Mouse (Mus musculus) embryonic facial prominence, embryonic 15.5 days (tissue): Measurements from ENCODE around the gene Eno3. TPM values are rescaled to one million over a fixed set of nuclear protein-coding genes. Genes with fewer than 3 reads are reported as not detected.

Source experiments
- ATAC-seq: fragments of 200-750 bp; cut with Nextera tagmentation; 2 replicates; pipeline ENCODE4 v1.8.0; 2017; ENCODE audit warnings: low read depth, moderate TSS enrichment; ENCODE audit not compliant: insufficient number of reproducible peaks, low FRiP score, low TSS enrichment
- H3K27ac ChIP-seq: fragments of 300-500 bp; sonication (generic); replicated peaks from 2 replicates; pipeline ENCODE4 v1.5.1; 2015; ENCODE audit warnings: mild to moderate bottlenecking, inconsistent platforms
- H3K27me3 ChIP-seq: fragments of 300-500 bp; sonication (generic); 2 replicates; pipeline ENCODE4 v1.6.1; 2015; ENCODE audit warnings: inconsistent platforms
- H3K36me3 ChIP-seq: fragments of 300-500 bp; sonication (generic); 2 replicates; pipeline ENCODE4 v1.6.1; 2015; ENCODE audit warnings: mild to moderate bottlenecking, inconsistent platforms
- H3K4me1 ChIP-seq: fragments of 300-500 bp; sonication (generic); 2 replicates; pipeline ENCODE4 v1.6.1; 2015; ENCODE audit warnings: inconsistent platforms
- H3K4me2 ChIP-seq: fragments of 300-500 bp; sonication (generic); replicated peaks from 2 replicates; pipeline ENCODE4 v1.6.1; 2015; ENCODE audit warnings: mild to moderate bottlenecking, inconsistent platforms
- H3K4me3 ChIP-seq: fragments of 300-500 bp; sonication (generic); replicated peaks from 2 replicates; pipeline ENCODE4 v1.5.1; 2015; ENCODE audit warnings: mild to moderate bottlenecking, inconsistent platforms
- H3K9ac ChIP-seq: fragments of 300-500 bp; sonication (generic); 2 replicates; pipeline ENCODE4 v1.6.1; 2015; ENCODE audit warnings: inconsistent platforms
- H3K9me3 ChIP-seq: fragments of 300-500 bp; sonication (generic); replicated peaks from 2 replicates; pipeline ENCODE4 v1.6.1; 2016; ENCODE audit warnings: inconsistent platforms
- WGBS: fragments of 180-500 bp; shearing (Covaris S2); methylation state at CpG from one replicate; pipeline ENCODE4 v1.1.7; 2015; 5-methylcytosine and 5-hydroxymethylcytosine counted together
- polyA plus RNA-seq: library from polyadenylated mRNA; unstranded; fragments of >200 nt; fragmentation: Nextera tagmentation; extraction: Ambion mirVana; gene quantifications from 2 replicates; pipeline ENCODE4 v1.2.1, GENCODE M21; 2015

Gene Eno3
- polyA plus RNA-seq, 1 experiment from 2014 or later: 81.9 TPM

DNA sequence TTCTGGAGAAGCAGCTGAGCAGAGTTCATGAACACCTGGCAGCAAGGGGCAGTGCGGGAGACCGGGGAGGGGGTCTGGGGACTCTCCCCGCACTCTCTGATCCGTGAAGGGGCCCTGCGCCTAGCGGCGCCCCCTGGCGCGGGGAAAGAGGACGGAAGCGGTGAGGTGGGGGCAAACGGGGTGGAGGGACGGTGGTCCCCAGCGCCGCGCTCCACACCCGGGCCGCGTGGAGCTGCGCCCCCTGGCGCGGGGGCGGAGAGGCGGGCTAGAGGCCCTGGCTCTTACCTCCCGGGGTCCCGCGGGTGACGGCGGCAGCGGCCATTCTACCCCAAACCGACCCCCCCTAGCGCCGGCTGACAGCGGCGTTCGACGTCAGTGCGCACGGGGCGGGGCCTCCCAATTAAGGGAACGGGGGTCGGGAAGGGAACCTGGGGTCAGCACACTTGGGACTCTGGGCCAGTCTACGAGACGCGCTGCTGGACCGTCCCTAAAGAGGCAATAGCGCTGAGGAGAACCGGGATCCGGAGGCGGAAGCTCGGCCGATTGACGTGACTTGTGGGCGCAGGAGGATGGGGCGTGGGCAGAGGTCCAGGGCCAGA is 30.7 kb downstream of the Eno3 start, which contains the start of gene Camta2:
Camta2 (minus strand) TSS at position 505 of the 599 bp plus-strand sequence.
- no peaks in the 10 kb centered on the region for H3K27me3 ChIP-seq
- ATAC-seq: peak; percentile 88
- peaks cover 30% of the 10 kb centered on the region for H3K36me3 ChIP-seq
- peak within 1 kb of the TSS; percentile 59 for H3K9ac ChIP-seq
- H3K4me2 ChIP-seq: peak within 1 kb of the TSS; percentile 80
- WGBS: under 1% methylated on average over 52 of the region's 55 CpGs
- peak within 1 kb of the TSS; percentile 91 for H3K27ac ChIP-seq
- peak within 1 kb of the TSS; percentile 89 for H3K4me3 ChIP-seq
- H3K4me1 ChIP-seq: peaks cover 26% of the 10 kb centered on the region
- no peaks in the 10 kb centered on the region for H3K9me3 ChIP-seq

DNA sequence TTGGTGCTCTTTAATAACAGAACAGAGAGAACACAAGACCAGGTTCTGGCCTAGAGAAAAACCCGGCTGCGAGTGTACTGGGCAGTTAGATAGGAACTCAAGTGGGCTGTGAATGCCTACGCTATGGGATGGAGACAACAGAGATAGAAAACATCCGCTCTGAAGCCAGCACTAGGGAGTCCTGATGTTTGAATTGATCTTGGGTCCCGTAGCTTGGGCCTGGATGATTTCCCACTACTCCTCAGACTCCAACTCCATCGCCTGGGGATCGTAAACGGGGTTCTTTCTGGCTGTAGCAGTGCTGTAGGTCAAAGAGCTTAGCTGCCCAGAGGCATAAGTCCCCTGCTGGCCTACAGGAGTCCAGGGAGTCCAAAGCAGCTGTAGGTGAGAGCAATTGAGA is 31.4 kb downstream of the Eno3 start:
- no peak for ATAC-seq

DNA sequence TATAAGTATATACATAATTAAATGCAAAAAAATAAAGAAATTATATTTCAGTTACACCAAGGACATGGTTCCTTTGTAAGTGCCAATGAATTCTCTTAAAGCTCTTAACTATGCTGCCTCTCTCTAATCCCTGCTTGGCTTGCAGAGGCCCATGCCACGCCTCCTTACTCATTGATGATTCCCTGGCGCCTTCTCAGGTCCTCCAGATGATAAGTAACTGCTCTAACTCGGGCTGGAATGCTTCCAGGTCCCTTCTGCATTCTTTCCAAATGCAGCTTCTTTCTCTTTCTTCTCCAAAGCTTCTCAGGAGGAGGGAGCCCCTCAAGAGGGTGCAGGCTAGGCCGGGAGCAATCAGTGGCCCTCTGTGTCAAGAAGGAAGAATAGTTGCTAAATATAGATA is 32.6 kb downstream of the Eno3 start:
- H3K27ac ChIP-seq: no peak overlapping the region
- peaks cover 11% of the 10 kb centered on the region for H3K36me3 ChIP-seq
- H3K9me3 ChIP-seq: no peaks in the 10 kb centered on the region
- H3K4me3 ChIP-seq: no peak overlapping the region
- H3K27me3 ChIP-seq: no peaks in the 10 kb centered on the region
- H3K4me1 ChIP-seq: peaks cover 26% of the 10 kb centered on the region
- H3K9ac ChIP-seq: no peak overlapping the region
- no peak for ATAC-seq
- no peak overlapping the region for H3K4me2 ChIP-seq
- 45% methylated on average over 4 of the region's 4 CpGs for WGBS

More for the DNA sequence above, 31.4 kb downstream of the Eno3 start:
- Histone ChIP-seq H3K27ac (peak overlapping the region; percentile 91), H3K4me1 (peaks cover 26% of the 10 kb centered on the region), H3K4me2 (peak overlapping the region; percentile 80), H3K36me3 (peaks cover 23% of the 10 kb centered on the region), H3K9ac (peak overlapping the region; percentile 59), H3K4me3 (peak overlapping the region; percentile 89), H3K9me3 (no peaks in the 10 kb centered on the region), H3K27me3 (no peaks in the 10 kb centered on the region)
- whole genome bisulfite sequencing: 12% methylated on average over 8 of the region's 8 CpGs

DNA sequence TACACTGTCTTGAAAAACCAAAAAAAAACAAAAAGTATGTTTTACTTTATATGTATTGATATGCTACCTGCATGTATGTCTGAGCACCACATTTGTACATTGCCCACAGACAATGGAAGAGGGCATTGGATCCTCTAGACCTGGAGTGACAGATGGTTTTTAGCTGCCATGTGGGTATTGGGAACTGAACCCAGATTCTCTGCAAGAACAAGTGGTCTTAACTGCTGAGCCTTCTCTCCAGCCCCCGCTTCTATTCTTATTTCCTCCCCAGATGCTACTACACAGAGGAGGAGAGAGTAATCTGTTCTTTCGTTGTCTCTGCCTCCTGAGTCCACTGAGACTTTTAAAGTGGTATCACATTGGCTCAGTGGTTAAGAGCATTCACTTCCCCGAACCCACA is 36.5 kb downstream of the Eno3 start:
- H3K27me3 ChIP-seq: no peaks in the 10 kb centered on the region
- H3K4me1 ChIP-seq: peaks cover 8% of the 10 kb centered on the region
- WGBS: 62% methylated on average over 3 of the region's 3 CpGs
- no peak overlapping the region for H3K4me3 ChIP-seq
- no peak overlapping the region for H3K27ac ChIP-seq
- H3K9ac ChIP-seq: no peak overlapping the region
- no peaks in the 10 kb centered on the region for H3K36me3 ChIP-seq
- no peaks in the 10 kb centered on the region for H3K9me3 ChIP-seq
- no peak overlapping the region for H3K4me2 ChIP-seq
- no peak for ATAC-seq

DNA sequence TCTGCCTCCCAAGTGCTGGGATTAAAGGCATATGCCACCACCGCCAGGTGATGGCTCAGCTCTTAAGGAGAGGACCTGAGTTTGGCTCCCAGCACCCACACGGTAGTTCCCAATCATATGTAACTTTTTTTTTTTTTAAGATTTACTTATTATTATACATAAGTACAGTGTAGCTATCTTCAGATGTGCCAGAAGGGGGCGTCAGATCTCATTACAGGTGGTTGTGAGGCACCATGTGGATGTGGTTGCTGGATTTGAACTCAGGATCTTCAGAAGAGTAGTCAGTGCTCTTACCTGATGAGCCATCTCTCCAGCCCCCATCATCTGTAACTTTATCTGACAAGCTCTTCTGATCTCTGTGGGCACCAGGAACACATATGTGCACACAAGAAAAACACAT is 40.4 kb downstream of the Eno3 start:
- WGBS: 62% methylated on average over 3 of the region's 3 CpGs

DNA sequence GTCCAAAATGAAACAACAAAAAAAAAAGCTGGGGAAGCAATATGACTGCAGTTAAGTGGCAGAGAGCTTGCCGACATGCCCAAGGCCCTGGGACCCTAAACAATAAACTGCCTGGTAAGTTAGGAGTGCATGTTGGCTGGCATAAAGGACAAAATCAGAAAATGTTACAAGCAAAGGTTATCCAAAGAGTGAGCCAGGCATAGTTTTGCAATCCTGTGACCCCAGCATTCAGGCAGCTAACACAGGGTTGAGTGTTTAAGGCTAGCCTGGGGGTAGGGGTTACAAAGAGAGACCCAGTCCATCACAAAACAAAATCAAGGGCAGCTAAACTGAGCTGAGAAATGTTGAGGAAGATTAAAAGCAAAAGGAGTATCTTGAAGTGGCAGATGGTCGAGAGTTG is 42.0 kb downstream of the Eno3 start:
- Histone ChIP-seq H3K27me3 (no peaks in the 10 kb centered on the region), H3K9me3 (no peaks in the 10 kb centered on the region), H3K4me2 (no peak overlapping the region), H3K4me3 (no peak overlapping the region), H3K27ac (no peak overlapping the region), H3K4me1 (peaks cover 27% of the 10 kb centered on the region), H3K9ac (no peak overlapping the region), H3K36me3 (peaks cover 11% of the 10 kb centered on the region)
- 68% methylated on average over 2 of the region's 2 CpGs for WGBS
- ATAC-seq: no peak

More for the DNA sequence above, 40.4 kb downstream of the Eno3 start:
- Histone ChIP-seq H3K9ac (no peak overlapping the region), H3K4me3 (no peak overlapping the region), H3K27ac (no peak overlapping the region), H3K9me3 (no peaks in the 10 kb centered on the region), H3K4me2 (no peak overlapping the region), H3K27me3 (no peaks in the 10 kb centered on the region), H3K36me3 (no peaks in the 10 kb centered on the region), H3K4me1 (peaks cover 16% of the 10 kb centered on the region)
- no peak for ATAC-seq

DNA sequence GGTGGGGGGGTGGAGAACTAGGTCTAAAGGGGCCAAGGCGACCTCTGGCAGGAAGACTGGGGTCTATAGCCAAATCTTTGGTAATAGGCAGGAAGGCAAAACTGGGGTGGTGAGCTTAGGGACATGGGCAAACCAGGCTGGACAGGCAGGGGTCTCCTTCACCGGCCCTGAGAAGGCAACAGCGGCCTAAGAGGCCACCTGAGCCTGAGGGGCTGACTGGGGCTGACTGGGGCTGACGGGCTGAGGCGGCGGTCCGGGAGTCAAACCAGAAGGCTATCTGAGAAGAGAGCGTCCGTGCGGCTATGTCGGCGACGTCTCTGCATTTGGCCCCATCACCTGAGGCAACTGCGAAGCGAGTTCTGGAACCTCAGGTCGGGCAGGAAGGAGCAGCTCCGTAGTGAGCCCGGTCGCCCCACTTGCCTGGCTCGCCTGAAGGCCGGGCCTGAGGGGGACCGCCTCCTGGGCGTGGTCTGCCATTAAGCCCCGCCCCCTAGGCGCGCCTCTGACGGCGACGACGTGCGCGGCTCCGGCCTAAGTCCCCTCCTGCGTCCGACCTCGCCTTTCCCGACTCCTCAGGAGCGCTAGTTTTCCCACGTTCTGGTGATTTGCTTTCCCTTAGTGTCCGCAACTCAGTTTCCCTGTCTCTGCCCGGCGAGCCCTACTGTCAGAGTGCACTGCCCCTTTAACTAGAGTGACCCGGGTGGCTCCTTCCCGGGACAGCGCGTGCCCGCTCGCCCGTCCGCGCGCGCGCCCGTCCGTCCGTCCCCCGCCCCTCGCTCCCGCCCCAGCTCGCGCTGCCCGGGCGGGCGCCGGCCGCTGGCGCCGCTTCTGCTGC is 42.9 kb downstream of the Eno3 start, which contains the start of the genes Inca1 and Kif1c:
Inca1 (minus strand) TSS at position 434 of the 835 bp plus-strand sequence.
Kif1c (plus strand) TSS at position 827 of the 835 bp plus-strand sequence.
- Histone ChIP-seq H3K4me2 (peak within 1 kb of the TSS; percentile 81), H3K9ac (peak within 1 kb of the TSS; percentile 98), H3K36me3 (peaks cover 20% of the 10 kb centered on the region), H3K9me3 (no peaks in the 10 kb centered on the region), H3K27me3 (no peaks in the 10 kb centered on the region), H3K4me1 (peaks cover 27% of the 10 kb centered on the region), H3K27ac (peak within 1 kb of the TSS; percentile 98), H3K4me3 (peak within 1 kb of the TSS; percentile 97)
- WGBS: 1% methylated on average over 68 of the region's 69 CpGs
- ATAC-seq: peak; percentile 94

DNA sequence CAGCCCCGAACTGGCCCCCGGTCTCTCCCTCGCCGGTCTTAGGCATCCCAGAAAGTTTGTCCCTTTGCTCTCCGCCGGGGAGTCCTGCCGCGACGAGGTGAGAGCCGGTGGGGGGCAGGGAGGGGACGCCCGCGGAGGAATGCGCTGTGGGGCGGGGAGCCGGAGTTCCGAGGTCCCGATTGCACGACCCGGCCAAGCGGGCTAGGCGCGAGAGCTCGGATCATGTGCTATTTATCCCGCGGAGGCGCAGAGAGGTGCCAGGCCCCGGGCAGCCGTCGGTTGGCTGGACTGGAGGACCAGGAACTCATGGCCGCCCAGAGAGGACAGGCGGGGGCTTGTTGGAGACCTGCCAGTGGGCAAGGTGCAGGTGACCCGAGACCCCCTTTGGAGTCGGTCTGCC is 43.6 kb downstream of the Eno3 start:
- Histone ChIP-seq H3K9ac (peak overlapping the region; percentile 98), H3K27ac (peak overlapping the region; percentile 98), H3K4me1 (peaks cover 27% of the 10 kb centered on the region), H3K4me3 (peak overlapping the region; percentile 97), H3K36me3 (peaks cover 27% of the 10 kb centered on the region), H3K9me3 (no peaks in the 10 kb centered on the region), H3K4me2 (peak overlapping the region; percentile 81), H3K27me3 (no peaks in the 10 kb centered on the region)
- WGBS: 0% methylated on average over 34 of the region's 34 CpGs
- peak; percentile 40 for ATAC-seq

DNA sequence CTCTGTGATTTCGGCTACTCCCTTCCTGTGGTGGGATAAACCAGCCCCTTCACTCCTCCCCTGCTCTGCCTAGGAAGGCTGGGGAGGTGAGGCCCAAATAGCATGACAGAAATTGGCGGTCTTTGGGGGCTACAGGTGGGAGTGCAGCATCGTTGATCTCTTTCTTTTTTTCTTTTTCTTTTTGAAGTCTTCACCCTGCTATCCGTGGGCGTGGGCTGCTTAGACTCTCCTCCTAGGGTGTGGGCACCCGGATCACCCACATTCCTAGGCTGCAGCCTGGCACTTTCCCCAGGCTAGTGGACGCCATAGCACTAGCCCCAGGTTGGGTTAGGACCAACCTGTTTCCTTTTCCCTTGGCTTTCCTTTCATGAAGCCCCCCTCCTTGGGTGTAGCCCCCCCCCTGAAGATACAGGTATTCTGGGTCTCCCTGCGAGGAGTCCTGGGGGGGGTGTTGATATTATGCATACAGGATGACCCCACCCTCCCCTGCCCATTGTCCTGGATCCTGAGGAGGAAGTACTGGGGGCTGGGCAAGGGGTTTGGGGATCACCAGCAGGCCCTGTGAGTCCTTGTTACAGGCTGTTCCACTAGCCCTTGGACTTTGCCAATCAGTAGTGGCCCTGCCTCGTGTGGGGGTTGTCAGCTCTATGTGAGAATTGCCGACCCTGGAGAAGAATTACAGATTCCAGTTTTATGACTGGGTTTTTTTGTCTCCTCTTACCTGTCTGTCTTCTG is 44.4 kb downstream of the Eno3 start:
- Histone ChIP-seq H3K4me2 (peak overlapping the region; percentile 81), H3K4me1 (peaks cover 27% of the 10 kb centered on the region), H3K4me3 (peak overlapping the region; percentile 97), H3K36me3 (peaks cover 34% of the 10 kb centered on the region), H3K9me3 (no peaks in the 10 kb centered on the region), H3K27ac (peak overlapping the region; percentile 98), H3K27me3 (no peaks in the 10 kb centered on the region), H3K9ac (peak overlapping the region; percentile 98)
- ATAC-seq: no peak
- 16% methylated on average over 10 of the region's 10 CpGs for WGBS

DNA sequence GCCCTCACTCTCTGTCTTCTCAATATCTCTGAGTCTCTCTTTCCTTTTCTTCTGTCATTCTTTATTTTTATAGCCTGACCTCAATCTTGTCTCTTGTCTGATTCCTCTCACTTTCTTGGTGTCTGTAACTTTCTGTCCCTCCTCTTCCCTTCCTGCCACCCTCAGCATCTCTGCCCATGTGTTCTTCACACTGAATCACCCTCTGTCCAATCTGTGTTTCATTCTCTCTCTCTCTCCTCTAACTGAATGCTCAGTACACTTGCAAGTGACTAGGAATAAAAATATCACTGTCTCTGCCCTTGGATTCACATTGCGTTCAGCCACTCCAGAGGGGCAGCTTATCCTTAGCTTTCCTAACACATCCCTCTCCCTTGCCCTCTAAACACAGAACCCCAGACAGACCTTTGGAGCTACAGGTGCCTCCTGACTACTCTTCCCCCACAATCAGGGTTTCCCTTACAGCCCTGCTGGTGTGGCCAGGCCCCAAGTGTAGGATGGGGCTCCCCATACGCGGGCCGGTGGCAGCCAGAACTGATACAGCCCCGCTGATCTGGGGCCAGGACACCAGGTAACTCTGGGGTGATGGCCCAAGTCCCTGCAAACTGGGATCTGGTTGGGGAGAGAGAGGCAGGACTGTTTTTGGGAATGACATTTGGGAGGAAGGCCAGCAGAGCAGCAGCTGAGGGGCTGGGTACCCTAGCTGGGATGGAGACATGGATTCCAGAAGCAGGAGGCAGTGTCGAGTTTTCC is 45.2 kb downstream of the Eno3 start:
- Histone ChIP-seq H3K27me3 (no peaks in the 10 kb centered on the region), H3K4me3 (peak overlapping the region; percentile 97), H3K4me2 (peak overlapping the region; percentile 81), H3K9ac (peak overlapping the region; percentile 98; the same call in 1 of the 2 replicates), H3K9me3 (no peaks in the 10 kb centered on the region), H3K36me3 (peaks cover 42% of the 10 kb centered on the region), H3K4me1 (peaks cover 27% of the 10 kb centered on the region), H3K27ac (no peak overlapping the region)
- 77% methylated on average over 6 of the region's 6 CpGs for WGBS
- no peak for ATAC-seq
